Mouse (Mus musculus): ENCODE measurements at regions not wholly inside any gene's neighbourhood (a gene's known extent, or its start where the extent isn't known, plus 50 kb on each side); places are given as distances from the start of the nearest gene placed in this dataset.

- Histone ChIP-seq H3K9ac (replicated peaks; ENCODE audit: low read depth, low read length) (no peak overlapping the region), H3K36me3 (replicated peaks; ENCODE audit: control insufficient read depth, insufficient read depth, low read length) (no peaks in the 10 kb centered on the region), H3K4me1 (ENCODE audit: control insufficient read depth, insufficient read depth) (no peaks in the 10 kb centered on the region), H3K4me2 (ENCODE audit: low read depth, low read length) (no peak overlapping the region), H3K9me3 (replicated peaks; ENCODE audit: control insufficient read depth, low read length) (no peaks in the 10 kb centered on the region; the same call in 1 of the 2 replicates), H3K4me3 (ENCODE audit: low read depth, low read length) (no peak overlapping the region), H3K27me3 (ENCODE audit: control insufficient read depth, insufficient read depth, low read length) (no peaks in the 10 kb centered on the region), H3K27ac (ENCODE audit: low read depth) (no peak overlapping the region)
- TF ChIP-seq EP300 (IDR thresholded peaks at IDR 0.05; ENCODE audit: low read depth) (no peak), CTCF (IDR thresholded peaks at IDR 0.05; ENCODE audit: low read depth) (no peak)
- no peak for DNase-seq (ENCODE audit: low spot score)
- ATAC-seq (ENCODE audit: insufficient read depth, low read depth): no peak
These were observed 57.1 kb downstream of the Inhbb start for GRCm38 (mm10) chr1:119364901-119365300.

- H3K27ac ChIP-seq (ENCODE audit: low read depth): no peak overlapping the region
- H3K4me1 ChIP-seq (ENCODE audit: control insufficient read depth, insufficient read depth): no peaks in the 10 kb centered on the region
- H3K36me3 ChIP-seq (replicated peaks; ENCODE audit: control insufficient read depth, insufficient read depth, low read length): no peaks in the 10 kb centered on the region
- ATAC-seq (ENCODE audit: insufficient read depth, low read depth) (no peak), DNase-seq (ENCODE audit: low spot score) (no peak)
- 61% methylated on average over 1 of the region's 1 CpGs for WGBS
- no peak overlapping the region for H3K4me3 ChIP-seq (ENCODE audit: low read depth, low read length)
- H3K9me3 ChIP-seq (replicated peaks; ENCODE audit: control insufficient read depth, low read length): no peaks in the 10 kb centered on the region; the same call in 1 of the 2 replicates
- no peaks in the 10 kb centered on the region for H3K27me3 ChIP-seq (ENCODE audit: control insufficient read depth, insufficient read depth, low read length)
- no peak overlapping the region for H3K4me2 ChIP-seq (ENCODE audit: low read depth, low read length)
- no peak for TF ChIP-seq CTCF (IDR thresholded peaks at IDR 0.05; ENCODE audit: low read depth)
- TF ChIP-seq EP300 (IDR thresholded peaks at IDR 0.05; ENCODE audit: low read depth): no peak
- no peak overlapping the region for H3K9ac ChIP-seq (replicated peaks; ENCODE audit: low read depth, low read length)
These were observed 64.0 kb downstream of the Inhbb start for GRCm38 (mm10) chr1:119358096-119358495.

- H3K27me3 ChIP-seq (ENCODE audit: control insufficient read depth, insufficient read depth, low read length): no peaks in the 10 kb centered on the region
- H3K36me3 ChIP-seq (replicated peaks; ENCODE audit: control insufficient read depth, insufficient read depth, low read length): no peaks in the 10 kb centered on the region
- no peaks in the 10 kb centered on the region for H3K4me1 ChIP-seq (ENCODE audit: control insufficient read depth, insufficient read depth)
- TF ChIP-seq CTCF (IDR thresholded peaks at IDR 0.05; ENCODE audit: low read depth) (no peak), EP300 (IDR thresholded peaks at IDR 0.05; ENCODE audit: low read depth) (no peak)
- no peak overlapping the region for H3K4me2 ChIP-seq (ENCODE audit: low read depth, low read length)
- H3K9ac ChIP-seq (replicated peaks; ENCODE audit: low read depth, low read length): no peak overlapping the region
- no peak for ATAC-seq (ENCODE audit: insufficient read depth, low read depth)
- H3K27ac ChIP-seq (ENCODE audit: low read depth): no peak overlapping the region
- WGBS: 50% methylated on average over 1 of the region's 1 CpGs
- H3K4me3 ChIP-seq (ENCODE audit: low read depth, low read length): no peak overlapping the region
- DNase-seq (ENCODE audit: low spot score): no peak
- peaks cover 5% of the 10 kb centered on the region; the same call in 1 of the 2 replicates for H3K9me3 ChIP-seq (replicated peaks; ENCODE audit: control insufficient read depth, low read length)
These were observed 65.1 kb downstream of the Inhbb start for GRCm38 (mm10) chr1:119356916-119357315.

- TF ChIP-seq CTCF (IDR thresholded peaks at IDR 0.05; ENCODE audit: low read depth) (no peak), EP300 (IDR thresholded peaks at IDR 0.05; ENCODE audit: low read depth) (no peak)
- no peak for ATAC-seq (ENCODE audit: insufficient read depth, low read depth)
- H3K4me2 ChIP-seq (ENCODE audit: low read depth, low read length): no peak overlapping the region
- H3K4me3 ChIP-seq (ENCODE audit: low read depth, low read length): no peak overlapping the region
- no peaks in the 10 kb centered on the region for H3K27me3 ChIP-seq (ENCODE audit: control insufficient read depth, insufficient read depth, low read length)
- 75% methylated on average over 5 of the region's 5 CpGs for WGBS
- no peaks in the 10 kb centered on the region for H3K36me3 ChIP-seq (replicated peaks; ENCODE audit: control insufficient read depth, insufficient read depth, low read length)
- H3K9ac ChIP-seq (replicated peaks; ENCODE audit: low read depth, low read length): no peak overlapping the region
- no peak overlapping the region for H3K27ac ChIP-seq (ENCODE audit: low read depth)
- DNase-seq (ENCODE audit: low spot score): no peak
- H3K9me3 ChIP-seq (replicated peaks; ENCODE audit: control insufficient read depth, low read length): peaks cover 5% of the 10 kb centered on the region; the same call in 1 of the 2 replicates
- H3K4me1 ChIP-seq (ENCODE audit: control insufficient read depth, insufficient read depth): no peaks in the 10 kb centered on the region
These were observed 66.6 kb downstream of the Inhbb start for GRCm38 (mm10) chr1:119355456-119355855.

- no peak overlapping the region for H3K4me3 ChIP-seq (ENCODE audit: low read depth, low read length)
- H3K4me2 ChIP-seq (ENCODE audit: low read depth, low read length): no peak overlapping the region
- H3K36me3 ChIP-seq (replicated peaks; ENCODE audit: control insufficient read depth, insufficient read depth, low read length): no peaks in the 10 kb centered on the region
- no peaks in the 10 kb centered on the region for H3K27me3 ChIP-seq (ENCODE audit: control insufficient read depth, insufficient read depth, low read length)
- H3K9ac ChIP-seq (replicated peaks; ENCODE audit: low read depth, low read length): no peak overlapping the region
- WGBS: 93% methylated on average over 8 of the region's 8 CpGs
- no peak overlapping the region for H3K27ac ChIP-seq (ENCODE audit: low read depth)
- TF ChIP-seq EP300 (IDR thresholded peaks at IDR 0.05; ENCODE audit: low read depth): no peak
- TF ChIP-seq CTCF (IDR thresholded peaks at IDR 0.05; ENCODE audit: low read depth): no peak
- DNase-seq (ENCODE audit: low spot score) (no peak), ATAC-seq (ENCODE audit: insufficient read depth, low read depth) (no peak)
- H3K9me3 ChIP-seq (replicated peaks; ENCODE audit: control insufficient read depth, low read length): peaks cover 5% of the 10 kb centered on the region; the same call in 1 of the 2 replicates
- H3K4me1 ChIP-seq (ENCODE audit: control insufficient read depth, insufficient read depth): no peaks in the 10 kb centered on the region
These were observed 70.5 kb downstream of the Inhbb start for GRCm38 (mm10) chr1:119351567-119351966.

GRCm38 (mm10) chr1:119350846-119351245, 71.2 kb downstream of the Inhbb start:
- H3K4me3 ChIP-seq (ENCODE audit: low read depth, low read length): no peak overlapping the region
- H3K9me3 ChIP-seq (replicated peaks; ENCODE audit: control insufficient read depth, low read length): peaks cover 5% of the 10 kb centered on the region; the same call in 1 of the 2 replicates
- H3K4me2 ChIP-seq (ENCODE audit: low read depth, low read length): no peak overlapping the region
- no peaks in the 10 kb centered on the region for H3K27me3 ChIP-seq (ENCODE audit: control insufficient read depth, insufficient read depth, low read length)
- WGBS: 90% methylated on average over 4 of the region's 4 CpGs
- DNase-seq (ENCODE audit: low spot score): no peak
- no peaks in the 10 kb centered on the region for H3K4me1 ChIP-seq (ENCODE audit: control insufficient read depth, insufficient read depth)
- H3K27ac ChIP-seq (ENCODE audit: low read depth): no peak overlapping the region
- H3K9ac ChIP-seq (replicated peaks; ENCODE audit: low read depth, low read length): no peak overlapping the region
- no peak for ATAC-seq (ENCODE audit: insufficient read depth, low read depth)
- no peaks in the 10 kb centered on the region for H3K36me3 ChIP-seq (replicated peaks; ENCODE audit: control insufficient read depth, insufficient read depth, low read length)
- TF ChIP-seq CTCF (IDR thresholded peaks at IDR 0.05; ENCODE audit: low read depth) (no peak), EP300 (IDR thresholded peaks at IDR 0.05; ENCODE audit: low read depth) (no peak)

Measured in heart, postnatal 0 days (tissue).